Mouse (Mus musculus): ENCODE measurements around the gene Arsb. TPM values are rescaled to one million over a fixed set of nuclear protein-coding genes. Genes with fewer than 3 reads are reported as not detected.
A peak's percentile ranks its signal among the peaks of the same experiment; 100 is the strongest.

The Arsb gene
- total RNA-seq, 1 experiment from 2014 or later = 6.3 TPM

- ATAC-seq (ENCODE audit: extremely low read depth, insufficient number of reproducible peaks, low FRiP score, poor library complexity, severe bottlenecking) = no peak
Observed at GRCm38 (mm10) chr13:93871681-93872080, 100.3 kb downstream of the Arsb start.

GRCm38 (mm10) chr13:93872591-93872990 lies 101.2 kb downstream of the Arsb start:
- no peak for ATAC-seq (ENCODE audit: extremely low read depth, insufficient number of reproducible peaks, low FRiP score, poor library complexity, severe bottlenecking)

GRCm38 (mm10) chr13:93877924-93878323 lies 106.5 kb downstream of the Arsb start:
- no peak for ATAC-seq (ENCODE audit: extremely low read depth, insufficient number of reproducible peaks, low FRiP score, poor library complexity, severe bottlenecking)

GRCm38 (mm10) chr13:93879426-93879825 lies 108.0 kb downstream of the Arsb start:
- ATAC-seq (ENCODE audit: extremely low read depth, insufficient number of reproducible peaks, low FRiP score, poor library complexity, severe bottlenecking) = no peak

- no peak for ATAC-seq (ENCODE audit: extremely low read depth, insufficient number of reproducible peaks, low FRiP score, poor library complexity, severe bottlenecking)
Observed at GRCm38 (mm10) chr13:93882132-93882531, 110.7 kb downstream of the Arsb start.

- no peak for ATAC-seq (ENCODE audit: extremely low read depth, insufficient number of reproducible peaks, low FRiP score, poor library complexity, severe bottlenecking)
Observed at GRCm38 (mm10) chr13:93886999-93887398, 115.6 kb downstream of the Arsb start.

GRCm38 (mm10) chr13:93888196-93888595 lies 116.8 kb downstream of the Arsb start:
- no peak for ATAC-seq (ENCODE audit: extremely low read depth, insufficient number of reproducible peaks, low FRiP score, poor library complexity, severe bottlenecking)

GRCm38 (mm10) chr13:93888916-93889315 lies 117.5 kb downstream of the Arsb start:
- no peak for ATAC-seq (ENCODE audit: extremely low read depth, insufficient number of reproducible peaks, low FRiP score, poor library complexity, severe bottlenecking)

GRCm38 (mm10) chr13:93889991-93890390 lies 118.6 kb downstream of the Arsb start:
- ATAC-seq (ENCODE audit: extremely low read depth, insufficient number of reproducible peaks, low FRiP score, poor library complexity, severe bottlenecking) = no peak

- no peak for ATAC-seq (ENCODE audit: extremely low read depth, insufficient number of reproducible peaks, low FRiP score, poor library complexity, severe bottlenecking)
Observed at GRCm38 (mm10) chr13:93891276-93891675, 119.8 kb downstream of the Arsb start.

- no peak for ATAC-seq (ENCODE audit: extremely low read depth, insufficient number of reproducible peaks, low FRiP score, poor library complexity, severe bottlenecking)
Observed at GRCm38 (mm10) chr13:93892101-93892500, 120.7 kb downstream of the Arsb start.

- 0 out of 2 replicates have a peak, but pooled peaks have one; percentile 36 for ATAC-seq (ENCODE audit: extremely low read depth, insufficient number of reproducible peaks, low FRiP score, poor library complexity, severe bottlenecking)
Observed at GRCm38 (mm10) chr13:93894105-93894504, 122.7 kb downstream of the Arsb start.

GRCm38 (mm10) chr13:93895430-93895829 lies 124.0 kb downstream of the Arsb start:
- ATAC-seq (ENCODE audit: extremely low read depth, insufficient number of reproducible peaks, low FRiP score, poor library complexity, severe bottlenecking) = no peak

- ATAC-seq (ENCODE audit: extremely low read depth, insufficient number of reproducible peaks, low FRiP score, poor library complexity, severe bottlenecking) = no peak; the same call in 1 of the 2 replicates
Observed at GRCm38 (mm10) chr13:93897943-93898826, 126.8 kb downstream of the Arsb start.

GRCm38 (mm10) chr13:93899378-93900256 lies 128.2 kb downstream of the Arsb start:
- ATAC-seq (ENCODE audit: extremely low read depth, insufficient number of reproducible peaks, low FRiP score, poor library complexity, severe bottlenecking) = no peak

GRCm38 (mm10) chr13:93900934-93901626 lies 129.7 kb downstream of the Arsb start:
- no peak for ATAC-seq (ENCODE audit: extremely low read depth, insufficient number of reproducible peaks, low FRiP score, poor library complexity, severe bottlenecking)

- ATAC-seq (ENCODE audit: extremely low read depth, insufficient number of reproducible peaks, low FRiP score, poor library complexity, severe bottlenecking) = no peak
Observed at GRCm38 (mm10) chr13:93902126-93902525, 130.7 kb downstream of the Arsb start.

GRCm38 (mm10) chr13:93906552-93907245 lies 135.3 kb downstream of the Arsb start:
- no peak for ATAC-seq (ENCODE audit: extremely low read depth, insufficient number of reproducible peaks, low FRiP score, poor library complexity, severe bottlenecking)

GRCm38 (mm10) chr13:93907971-93908370 lies 136.5 kb downstream of the Arsb start:
- ATAC-seq (ENCODE audit: extremely low read depth, insufficient number of reproducible peaks, low FRiP score, poor library complexity, severe bottlenecking) = no peak
